Mouse (Mus musculus) C2C12 (cell line): Measurements from ENCODE around the gene Slc7a8.

Source experiments
- CEBPB ChIP-seq: IDR thresholded peaks from one replicate; pipeline ENCODE4 v1.6.1; 2011; ENCODE audit warnings: low read depth, mild to moderate bottlenecking, control low read depth, moderate library complexity
- CTCF ChIP-seq: IDR thresholded peaks from one replicate; pipeline ENCODE4 v1.5.1; 2011; ENCODE audit not compliant: control insufficient read depth, insufficient read depth, insufficient read length
- FOSL1 ChIP-seq: IDR thresholded peaks from one replicate; pipeline ENCODE4 v1.8.0; 2011; ENCODE audit warnings: mild to moderate bottlenecking, low read length; ENCODE audit not compliant: poor library complexity, insufficient read depth, severe bottlenecking
- MAX ChIP-seq: IDR thresholded peaks from one replicate; pipeline ENCODE4 v1.6.1; 2011; ENCODE audit warnings: mild to moderate bottlenecking, control low read depth
- MYOD1 ChIP-seq: IDR thresholded peaks from one replicate; pipeline ENCODE4 v1.6.1; 2011; ENCODE audit warnings: low read depth; ENCODE audit not compliant: control insufficient read depth, insufficient read length
- MYOG ChIP-seq: IDR thresholded peaks from one replicate; pipeline ENCODE4 v1.6.1; 2011; ENCODE audit not compliant: control insufficient read depth, insufficient read length; ENCODE audit errors: extremely low read depth
- USF1 ChIP-seq: IDR thresholded peaks from one replicate; pipeline ENCODE4 v1.6.1; 2011; ENCODE audit warnings: low read depth, mild to moderate bottlenecking, control low read depth, moderate library complexity

DNA sequence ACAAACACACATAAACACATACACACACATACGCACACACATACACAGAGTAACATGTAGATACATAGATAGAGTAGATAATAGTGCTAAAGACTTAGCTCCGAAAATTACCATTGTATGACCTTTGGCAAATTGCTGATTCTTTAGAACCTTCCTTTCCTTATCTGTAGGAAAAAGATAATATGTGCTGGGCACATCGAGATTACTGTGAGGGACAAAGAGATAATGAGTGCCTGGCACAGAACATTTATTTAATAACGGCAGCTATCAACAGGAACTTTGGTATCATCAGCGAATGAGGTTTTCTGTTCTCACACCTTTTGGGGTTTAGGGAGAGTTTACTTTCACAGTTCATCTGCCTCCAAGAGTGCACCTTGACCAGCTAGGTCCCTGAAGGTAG lies 5.0 kb downstream of the Slc7a8 start:
- TF ChIP-seq CTCF (no peak), MYOD1 (no peak), USF1 (no peak), MAX (no peak), CEBPB (no peak), MYOG (no peak), FOSL1 (no peak)
